Mouse (Mus musculus) thymus, postnatal 4 days (tissue): ENCODE data around the gene Hirip3.

Experiments used
- DNase-seq: peaks from one replicate; pipeline ENCODE4 v3.0.0; 2021

The Hirip3 gene

GRCm38 (mm10) chr7:126861429-126862130 lies at the start of gene Hirip3:
Gene Hirip3 (plus strand): TSS chr7:126861972.
- peak; percentile 96 for DNase-seq

DNA sequence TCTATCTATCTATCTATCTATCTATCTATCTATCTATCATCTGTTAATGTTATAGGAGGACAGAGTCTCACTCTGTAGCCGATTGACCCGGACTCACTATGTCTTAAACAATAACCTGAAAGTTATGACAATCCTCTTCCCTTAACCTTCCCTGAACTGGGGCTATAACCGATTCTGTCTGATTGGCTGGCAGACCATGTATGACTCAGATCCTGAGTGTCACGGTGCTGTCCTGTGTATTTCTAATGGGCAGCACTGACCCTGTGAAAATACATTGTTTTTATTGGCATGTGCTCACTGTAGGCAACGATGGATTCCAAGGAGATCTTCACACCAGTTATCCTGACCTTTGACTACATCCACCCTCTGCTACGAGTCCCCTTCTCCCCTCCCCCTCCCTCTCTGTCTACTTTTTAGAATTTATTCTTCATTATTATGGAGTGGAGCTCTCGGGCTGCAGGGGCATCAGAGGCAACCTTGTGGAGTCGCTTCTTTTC lies 46.0 kb upstream of the Hirip3 start:
- no peak for DNase-seq

DNA sequence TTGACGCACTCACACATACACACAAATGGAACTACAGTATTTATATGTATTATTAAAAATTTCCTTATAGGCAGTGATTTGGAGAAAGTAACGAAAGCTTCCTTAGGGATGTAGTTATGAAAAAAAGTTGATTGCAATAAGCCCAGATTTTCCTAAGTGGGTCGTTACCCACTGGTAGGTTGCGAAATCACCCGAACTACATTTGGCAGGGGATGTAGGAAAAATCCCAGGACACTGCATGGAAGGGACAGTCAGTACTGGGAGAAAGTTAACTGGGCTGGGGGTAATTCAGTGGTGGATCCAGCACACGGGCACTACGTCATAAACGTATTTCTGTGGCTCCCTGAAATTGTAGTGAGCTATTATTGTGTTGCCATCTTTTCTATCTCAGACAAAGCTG lies 45.3 kb upstream of the Hirip3 start:
- no peak for DNase-seq

GRCm38 (mm10) chr7:126817595-126817994 lies 44.2 kb upstream of the Hirip3 start:
- no peak for DNase-seq

DNA sequence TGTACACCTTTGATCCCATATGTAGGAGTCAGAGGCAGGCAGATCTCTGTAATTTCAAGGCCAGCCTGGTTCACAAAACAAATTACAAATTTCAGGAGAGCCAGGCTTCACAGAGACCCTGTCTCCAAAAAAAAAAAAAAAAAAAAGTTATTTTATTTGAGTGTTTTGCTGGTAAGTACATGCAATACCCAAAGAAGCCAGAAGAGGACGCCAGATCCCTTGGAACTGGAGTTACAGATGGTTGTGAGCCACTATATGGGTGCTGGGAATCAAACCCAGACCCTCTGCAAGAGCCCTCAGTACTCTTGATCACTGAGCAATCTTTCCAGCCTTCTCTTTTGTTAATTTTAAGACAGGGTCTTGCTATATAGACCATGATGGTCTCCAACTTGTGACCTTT lies 43.0 kb upstream of the Hirip3 start:
- no peak for DNase-seq

- DNase-seq = peak; percentile 87
Measured at GRCm38 (mm10) chr7:126821835-126822511, 39.8 kb upstream of the Hirip3 start.

DNA sequence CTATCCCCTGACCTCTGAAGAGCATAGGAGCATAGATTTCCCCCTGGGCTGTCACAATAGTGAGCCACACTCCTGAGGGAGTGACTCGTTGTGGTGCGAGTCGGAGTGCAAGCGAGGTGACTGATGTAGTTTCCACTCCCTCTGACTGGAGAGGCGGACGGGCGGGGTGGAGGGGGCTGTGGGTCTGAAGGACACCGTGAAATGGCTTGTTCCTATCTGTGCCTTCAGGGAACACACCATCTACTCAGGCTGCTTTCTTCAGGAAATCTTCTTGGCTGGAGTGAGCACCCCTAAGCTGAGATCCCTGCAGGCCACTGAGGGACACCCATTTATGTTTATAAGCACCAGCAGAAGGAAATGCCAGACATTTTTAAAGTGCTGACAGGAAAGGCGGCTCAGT lies 39.0 kb upstream of the Hirip3 start:
- no peak for DNase-seq

GRCm38 (mm10) chr7:126823202-126823711 lies 38.5 kb upstream of the Hirip3 start:
- no peak for DNase-seq

- no peak for DNase-seq
Measured at GRCm38 (mm10) chr7:126823940-126824339, 37.8 kb upstream of the Hirip3 start.

- DNase-seq = peak; percentile 66
Measured at GRCm38 (mm10) chr7:126825403-126825802, 36.4 kb upstream of the Hirip3 start.

GRCm38 (mm10) chr7:126825952-126826351 lies 35.8 kb upstream of the Hirip3 start:
- no peak for DNase-seq

- DNase-seq = no peak
Measured at GRCm38 (mm10) chr7:126831539-126831938, 30.2 kb upstream of the Hirip3 start, which contains the start of gene 4930451I11Rik. Gene 4930451I11Rik (minus strand): TSS chr7:126831639.

DNA sequence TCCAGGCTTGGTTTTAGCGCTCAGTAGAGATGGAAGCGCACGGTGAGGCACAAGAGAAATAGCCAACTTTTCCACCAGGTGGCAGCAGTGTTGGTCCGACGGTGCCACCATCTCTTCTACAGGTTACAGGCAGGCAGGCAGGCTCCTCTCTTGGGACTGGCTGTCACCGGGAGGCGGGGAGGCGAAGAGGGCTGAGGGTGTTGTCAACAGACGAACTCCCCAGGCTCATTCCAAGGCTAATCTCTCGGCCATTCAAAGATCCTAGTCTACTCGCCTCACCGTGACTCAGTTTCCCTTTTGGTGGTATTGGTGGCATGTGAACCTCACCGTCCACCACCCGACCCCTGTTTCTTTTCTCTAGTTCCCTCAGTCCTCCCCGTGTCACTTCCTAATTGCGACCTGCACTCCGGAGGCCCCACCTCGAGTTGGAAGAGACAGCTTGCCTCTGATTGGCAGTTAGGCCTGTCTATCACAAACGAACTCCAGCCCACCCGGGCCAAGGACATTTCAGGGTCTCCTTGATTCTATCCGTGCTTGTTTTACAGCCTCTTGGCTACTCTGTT lies 29.7 kb upstream of the Hirip3 start:
- DNase-seq = peak; percentile 91

- no peak for DNase-seq
Measured at GRCm38 (mm10) chr7:126833294-126833693, 28.5 kb upstream of the Hirip3 start.

DNA sequence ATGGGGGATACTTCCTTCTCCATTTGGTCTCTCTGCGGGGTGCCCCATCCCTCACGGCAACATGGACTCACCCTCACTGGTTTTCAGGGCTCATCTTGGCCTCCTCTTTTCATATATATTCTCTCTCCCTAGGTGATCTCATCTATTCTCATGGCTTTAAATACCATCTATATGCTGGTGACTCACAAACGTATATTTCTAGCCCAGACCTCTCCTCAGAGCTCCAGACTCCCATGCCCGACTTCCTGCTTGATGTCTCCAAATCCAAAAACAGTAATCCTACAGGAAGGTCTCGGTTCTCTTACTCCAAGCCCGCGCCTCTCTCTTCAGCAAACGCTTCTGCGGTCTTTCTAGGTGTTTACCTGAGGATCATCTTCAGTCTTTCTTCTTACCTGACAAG lies 18.5 kb upstream of the Hirip3 start:
- DNase-seq = no peak

DNA sequence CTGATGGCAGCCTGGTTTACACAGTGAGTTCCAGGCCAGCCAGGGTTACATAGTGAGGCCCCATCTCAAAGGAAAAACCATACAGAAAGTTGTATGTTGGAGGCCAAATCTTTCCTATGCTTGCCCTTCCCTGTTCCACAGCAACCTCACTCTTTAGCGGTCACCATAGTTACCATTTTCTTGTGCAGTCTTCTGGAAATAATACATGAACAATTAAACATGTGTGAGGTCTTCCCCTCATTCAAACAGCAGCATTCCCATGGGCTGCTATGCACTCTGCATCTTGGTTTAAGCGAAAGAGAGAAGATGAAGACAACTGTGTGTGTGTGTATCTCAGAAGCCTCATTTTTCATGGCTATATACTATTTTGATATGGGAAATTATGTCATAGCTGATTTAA lies 16.3 kb upstream of the Hirip3 start:
- no peak for DNase-seq

DNA sequence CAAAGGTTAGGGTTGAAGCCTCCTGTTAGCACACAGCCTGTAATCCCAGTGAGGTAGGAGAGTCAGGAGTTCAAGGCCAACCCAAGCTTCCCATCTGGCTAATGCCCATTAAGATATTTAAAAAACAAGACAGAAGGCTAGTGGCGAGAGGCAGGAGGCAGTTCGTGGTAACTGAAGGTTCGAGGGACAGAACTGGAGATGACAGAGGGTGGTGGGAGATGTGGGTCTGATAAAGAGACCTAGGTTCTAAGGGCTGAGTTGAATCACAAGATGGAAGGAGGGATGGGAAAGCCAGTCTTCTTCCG lies 14.7 kb upstream of the Hirip3 start, which contains the start of gene Doc2a:
TSS of gene Doc2a (plus strand) at position 301 of the 305 bp plus-strand sequence.
- no peak for DNase-seq

DNA sequence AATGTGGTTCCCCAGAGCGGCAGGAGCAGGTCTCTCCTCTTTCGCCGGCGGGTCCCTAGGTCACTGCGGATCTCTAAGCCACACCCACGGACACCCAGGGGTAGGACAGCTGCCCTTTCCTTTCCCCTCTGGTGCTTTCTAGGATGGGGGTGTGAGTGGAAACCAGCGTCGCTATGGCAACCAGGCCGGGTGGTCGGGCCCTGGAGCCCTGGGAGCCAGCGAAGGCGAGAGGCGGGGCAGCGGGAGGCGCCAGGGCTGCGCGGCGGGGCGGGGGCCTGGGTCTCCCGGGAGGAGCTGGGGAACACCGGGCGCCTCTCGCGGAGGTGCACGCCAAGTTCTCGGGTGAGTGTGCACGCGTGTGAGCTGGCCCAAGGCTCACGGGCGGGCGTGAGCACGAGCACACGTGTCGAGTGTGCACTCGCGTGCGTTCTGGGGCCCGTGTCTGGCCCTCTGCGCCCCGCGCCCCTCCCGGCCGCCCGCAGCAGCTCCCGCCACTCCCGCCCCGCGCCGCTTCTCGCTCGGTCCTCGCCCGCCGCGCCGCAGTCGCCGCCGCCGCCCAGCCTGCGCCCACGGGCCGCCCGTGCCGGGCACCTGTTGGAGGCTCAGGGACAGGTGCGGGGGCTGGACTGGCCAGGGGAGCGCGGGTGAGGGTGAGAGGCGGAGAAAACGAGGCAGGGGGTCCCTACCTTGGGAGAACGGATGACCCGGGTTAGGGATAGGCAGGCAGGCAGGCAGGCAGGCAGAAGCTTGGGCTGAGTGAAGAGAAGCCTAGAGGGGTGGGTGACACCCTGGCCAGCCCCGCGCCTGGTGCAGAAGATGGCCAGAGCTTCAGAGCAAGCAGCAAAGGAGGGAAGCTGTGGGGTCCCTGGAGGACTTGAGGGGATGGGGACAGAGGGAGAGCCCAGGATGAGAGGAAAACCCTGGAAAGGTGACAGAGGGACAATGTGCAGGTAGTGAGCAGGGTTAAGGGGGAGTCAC lies 14.1 kb upstream of the Hirip3 start:
- DNase-seq = peak; percentile 41

GRCm38 (mm10) chr7:126848794-126849193 lies 13.0 kb upstream of the Hirip3 start:
- no peak for DNase-seq

DNA sequence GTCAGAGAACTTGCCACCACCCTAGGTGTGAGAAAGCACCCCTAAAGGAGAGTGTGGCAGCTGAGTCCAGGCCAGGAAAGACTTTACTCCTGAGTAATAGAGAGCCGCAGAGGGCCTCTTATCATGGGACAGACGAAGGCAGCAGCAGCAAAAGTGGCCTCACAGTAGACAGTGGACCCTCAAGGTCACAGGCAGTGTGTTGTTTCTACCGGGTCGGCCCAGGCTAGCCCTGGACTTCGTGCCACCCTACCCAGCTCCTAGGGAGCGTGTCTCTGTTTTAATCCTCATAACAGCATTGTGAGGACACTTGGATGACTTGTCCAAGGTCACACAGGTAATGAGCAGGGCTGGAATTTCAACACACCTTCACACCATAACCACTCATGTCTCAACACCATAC lies 11.6 kb upstream of the Hirip3 start:
- no peak for DNase-seq

DNA sequence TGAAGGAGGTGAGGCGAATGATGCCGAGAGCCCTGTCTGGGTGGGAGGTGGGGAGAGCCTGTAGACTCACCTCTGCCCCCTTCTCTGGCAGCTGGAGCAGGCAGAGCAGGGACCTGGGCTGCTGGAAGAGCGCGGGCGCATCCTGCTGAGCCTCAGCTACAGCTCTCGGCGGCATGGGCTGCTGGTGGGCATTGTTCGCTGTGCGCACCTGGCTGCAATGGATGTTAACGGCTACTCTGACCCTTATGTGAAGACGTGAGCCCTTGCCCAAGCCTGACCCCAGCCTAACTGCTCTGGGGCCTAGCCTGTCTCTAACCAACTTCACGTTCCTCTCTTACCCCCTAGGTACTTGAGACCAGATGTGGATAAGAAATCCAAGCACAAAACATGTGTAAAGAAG lies 10.6 kb upstream of the Hirip3 start:
- no peak for DNase-seq

DNA sequence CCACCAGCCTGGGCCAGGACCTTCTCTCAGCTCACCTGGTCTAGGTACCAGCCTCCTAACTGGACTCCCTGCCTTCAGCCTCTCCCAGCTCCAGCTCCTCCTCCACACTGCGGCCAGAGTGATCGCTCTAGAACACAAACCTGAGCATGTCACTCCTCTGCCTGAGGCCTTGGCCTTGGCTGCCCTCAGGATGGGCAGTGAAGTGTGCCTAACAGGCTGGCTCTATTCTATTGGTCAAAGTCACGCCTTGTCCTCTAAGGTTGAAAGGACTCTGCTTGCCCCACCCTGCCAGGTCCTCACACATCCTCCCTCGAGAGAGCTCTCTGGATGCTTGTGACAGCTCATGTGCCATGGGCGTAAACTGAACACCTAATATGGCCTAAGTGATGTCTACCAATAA lies 8.3 kb upstream of the Hirip3 start:
- no peak for DNase-seq

GRCm38 (mm10) chr7:126855641-126856040 lies 6.1 kb upstream of the Hirip3 start:
- no peak for DNase-seq
